Mouse (Mus musculus) CH12.LX (cell line): ENCODE measurements around the gene Ttll5. TPM values are rescaled to one million over a fixed set of nuclear protein-coding genes. Genes with fewer than 3 reads are reported as not detected.

Experiments used
- DNase-seq: peaks from one replicate; pipeline ENCODE4 v3.0.0-alpha.2; 2013; ENCODE audit errors: extremely low read depth
- H3K27ac ChIP-seq: 2 replicates; pipeline ENCODE4 v1.5.1; 2012; ENCODE audit warnings: low read depth, mild to moderate bottlenecking, control low read depth, moderate library complexity; ENCODE audit not compliant: insufficient read depth
- H3K27me3 ChIP-seq: replicated peaks from 2 replicates; pipeline ENCODE3; 2012; ENCODE audit warnings: inconsistent platforms
- H3K36me3 ChIP-seq, 2 experiments: replicated peaks in 1 of 2; 2 replicates each; pipeline versions ENCODE3 to v1.6.1; 2012; ENCODE audit warnings: inconsistent platforms in 1 of 2, low read length in 1 of 2, mild to moderate bottlenecking in 1 of 2, mixed read lengths in 1 of 2, moderate library complexity in 1 of 2; ENCODE audit not compliant: control insufficient read depth in 1 of 2, insufficient read depth in 1 of 2
- H3K4me1 ChIP-seq, 2 experiments: 2 replicates each; pipeline ENCODE4 v1.6.1; 2012; ENCODE audit warnings: inconsistent platforms in 1 of 2, moderate library complexity in 1 of 2; ENCODE audit not compliant: insufficient read depth in 2 of 2, control insufficient read depth in 1 of 2
- H3K4me2 ChIP-seq: 2 replicates; pipeline ENCODE4 v1.6.1; 2012; ENCODE audit warnings: low read depth, mild to moderate bottlenecking, control low read depth; ENCODE audit not compliant: poor library complexity, insufficient read depth, severe bottlenecking
- H3K4me3 ChIP-seq, 3 experiments: fragments of 150-350 bp in 1 of 3; sonication (generic) in 1 of 3; replicated peaks in 1 of 3; 2 replicates each; pipeline versions ENCODE3 to v1.5.1; 2011 to 2012; ENCODE audit warnings: low read depth in 2 of 3, low read length in 2 of 3, mild to moderate bottlenecking in 2 of 3, moderate library complexity in 2 of 3, control low read depth in 1 of 3, improper control_type of control experiment in 1 of 3, inconsistent platforms in 1 of 3, mixed read lengths in 1 of 3; ENCODE audit not compliant: poor library complexity in 1 of 3
- H3K79me2 ChIP-seq: replicated peaks from 2 replicates; pipeline ENCODE4 v1.6.1; 2012; ENCODE audit warnings: mild to moderate bottlenecking, moderate library complexity; ENCODE audit not compliant: control insufficient read depth, poor library complexity, insufficient read depth, severe bottlenecking; ENCODE audit errors: extremely low read depth
- H3K9ac ChIP-seq: 2 replicates; pipeline ENCODE4 v1.6.1; 2012; ENCODE audit warnings: low read depth, mild to moderate bottlenecking, control low read depth, moderate library complexity; ENCODE audit not compliant: insufficient read depth
- H3K9me3 ChIP-seq: replicated peaks from 2 replicates; pipeline ENCODE3; 2012; ENCODE audit warnings: low read length, inconsistent platforms, mixed read lengths
- BHLHE40 ChIP-seq: IDR thresholded peaks from 2 replicates; pipeline ENCODE4 v1.6.1; 2011; ENCODE audit warnings: mild to moderate bottlenecking, low read depth, low read length, improper control_type of control experiment
- CHD1 ChIP-seq: IDR thresholded peaks from 2 replicates; pipeline ENCODE4 v1.6.1; 2012; ENCODE audit warnings: low read depth, low read length, improper control_type of control experiment, inconsistent platforms
- CTCF ChIP-seq, 2 experiments: IDR thresholded peaks in 1 of 2; conservative IDR thresholded peaks in 1 of 2; 2 replicates each; pipeline ENCODE4 v1.5.1; 2011 to 2012; ENCODE audit warnings: low read depth in 2 of 2, low read length in 2 of 2, improper control_type of control experiment in 1 of 2, inconsistent platforms in 1 of 2, mild to moderate bottlenecking in 1 of 2, moderate library complexity in 1 of 2
- ELF1 ChIP-seq: IDR thresholded peaks from 2 replicates; pipeline ENCODE4 v1.6.1; 2014; ENCODE audit warnings: low read depth, mild to moderate bottlenecking, inconsistent platforms, low read length, improper control_type of control experiment
- EP300 ChIP-seq: IDR thresholded peaks from 2 replicates; pipeline ENCODE4 v1.6.1; 2011; ENCODE audit warnings: low read length, improper control_type of control experiment
- GABPA ChIP-seq: IDR thresholded peaks from 2 replicates; pipeline ENCODE4 v1.6.1; 2012; ENCODE audit warnings: low read depth, low read length, improper control_type of control experiment, inconsistent platforms; ENCODE audit not compliant: insufficient replicate concordance
- HCFC1 ChIP-seq: IDR thresholded peaks from 2 replicates; pipeline ENCODE4 v1.6.1; 2012; ENCODE audit warnings: low read depth, mild to moderate bottlenecking, inconsistent platforms, low read length, improper control_type of control experiment
- IRF4 ChIP-seq: IDR thresholded peaks from 2 replicates; pipeline ENCODE4 v1.6.1; 2014; ENCODE audit warnings: low read depth, mild to moderate bottlenecking, inconsistent platforms, low read length, improper control_type of control experiment
- JUN ChIP-seq: IDR thresholded peaks from 2 replicates; pipeline ENCODE4 v1.6.1; 2011; ENCODE audit warnings: low read depth, mild to moderate bottlenecking, low read length, improper control_type of control experiment, moderate library complexity; ENCODE audit not compliant: insufficient read depth
- MAFK ChIP-seq: IDR thresholded peaks from 2 replicates; pipeline ENCODE4 v1.6.1; 2011; ENCODE audit warnings: low read length, improper control_type of control experiment; ENCODE audit not compliant: insufficient replicate concordance
- MAX ChIP-seq: IDR thresholded peaks from 2 replicates; pipeline ENCODE4 v1.6.1; 2011; ENCODE audit warnings: low read length, improper control_type of control experiment
- MAZ ChIP-seq: IDR thresholded peaks from 2 replicates; pipeline ENCODE4 v1.6.1; 2012; ENCODE audit warnings: low read depth, mild to moderate bottlenecking, inconsistent platforms, low read length, improper control_type of control experiment, moderate library complexity
- MXI1 ChIP-seq: IDR thresholded peaks from 2 replicates; pipeline ENCODE4 v1.6.1; 2011; ENCODE audit warnings: mild to moderate bottlenecking, low read depth, low read length, improper control_type of control experiment
- MYC ChIP-seq: IDR thresholded peaks from 2 replicates; pipeline ENCODE4 v1.6.1; 2011; ENCODE audit warnings: low read depth, mild to moderate bottlenecking, improper control_type of control experiment, low read length
- POLR2AphosphoS2 ChIP-seq: IDR thresholded peaks from 2 replicates; pipeline ENCODE4 v1.6.1; 2011; ENCODE audit warnings: low read depth, low read length, improper control_type of control experiment
- SIN3A ChIP-seq: IDR thresholded peaks from 2 replicates; pipeline ENCODE4 v1.6.1; 2012; ENCODE audit warnings: low read length, improper control_type of control experiment, inconsistent platforms
- TCF12 ChIP-seq: IDR thresholded peaks from 2 replicates; pipeline ENCODE4 v1.6.1; 2014; ENCODE audit warnings: low read depth, mild to moderate bottlenecking, inconsistent platforms, low read length, improper control_type of control experiment
- UBTF ChIP-seq: IDR thresholded peaks from 2 replicates; pipeline ENCODE4 v1.6.1; 2012; ENCODE audit warnings: low read depth, mild to moderate bottlenecking, inconsistent platforms, low read length, improper control_type of control experiment, moderate library complexity
- USF1 ChIP-seq: IDR thresholded peaks from 2 replicates; pipeline ENCODE4 v1.6.1; 2014; ENCODE audit warnings: low read depth, mild to moderate bottlenecking, inconsistent platforms, low read length, improper control_type of control experiment
- ZNF384 ChIP-seq: IDR thresholded peaks from 2 replicates; pipeline ENCODE4 v1.6.1; 2012; ENCODE audit warnings: low read depth, low read length, improper control_type of control experiment, inconsistent platforms
- dilution Hi-C: fragments of 300-500 bp; cut with MboI; formaldehyde crosslinking; loops from 2 replicates; pipeline ENCODE4 v1.14.3; 2020; ENCODE audit warnings: low sequenced_read_pairs; ENCODE audit not compliant: extremely low pct_unique_long_range_greater_than_20kb, extremely low pct_ligation_motif_present
- in situ Hi-C: fragments of 300-500 bp; cut with MboI; formaldehyde crosslinking; loops from 3 replicates; pipeline ENCODE4 v1.14.3; 2019; ENCODE audit warnings: low sequenced_read_pairs, low pct_ligation_motif_present, low pct_unique_long_range_greater_than_20kb, mixed read lengths
- polyA plus RNA-seq: library from polyadenylated mRNA; unstranded; fragments of >175 nt; gene quantifications from 2 replicates; pipeline ENCODE4 v1.2.1, GENCODE M21; 2012; ENCODE audit warnings: low read depth; ENCODE audit not compliant: insufficient read length
- total RNA-seq, 2 experiments: library from RNA; depleted of rRNA; stranded (reverse); fragments of 300-350 nt in 1 of 2; fragments of >200 nt in 1 of 2; gene quantifications; 2 replicates each; pipeline ENCODE4 v1.2.3; 2012 to 2014

The Ttll5 gene
- total and polyA plus RNA-seq, 3 experiments, result 5.7 to 14.0 (median 8.7) TPM

- no peak for TF ChIP-seq GABPA
- TF ChIP-seq MYC, result no peak
- peak; percentile 80 for TF ChIP-seq MXI1
- peak; percentile 78 for TF ChIP-seq ELF1
These were observed 258.1 kb downstream of the Ttll5 start, which contains the start of gene Ift43 (continued) for GRCm38 (mm10) chr12:86082481-86083012.

- Histone ChIP-seq H3K4me2 (no peak overlapping the region), H3K27ac (no peak overlapping the region), H3K9me3 (no peaks in the 10 kb centered on the region), H3K27me3 (peaks cover 20% of the 10 kb centered on the region), H3K36me3 (no peaks in the 10 kb centered on the region), H3K9ac (no peak overlapping the region), H3K79me2 (no peaks in the 10 kb centered on the region), H3K4me1 (peaks cover 0 to 3% of the 10 kb centered on the region in 2 experiments; a peak in 1 of 4 replicates), H3K4me3 (no peak overlapping the region)
- no peak for TF ChIP-seq CHD1
- TF ChIP-seq GABPA, result no peak
- no peak for TF ChIP-seq CTCF (conservative IDR thresholded peaks at IDR 0.05 in 1 of 2, IDR thresholded peaks at IDR 0.05 in 1 of 2; ENCODE audit: low read depth in 2 of 2, low read length in 2 of 2)
- no peak for TF ChIP-seq SIN3A
- no peak for TF ChIP-seq ZNF384
- TF ChIP-seq POLR2AphosphoS2, result no peak
- TF ChIP-seq JUN, result no peak
- TF ChIP-seq BHLHE40, result no peak
- no peak for TF ChIP-seq IRF4
- TF ChIP-seq EP300, result no peak
- no peak for TF ChIP-seq MAFK
- no peak for TF ChIP-seq TCF12
- TF ChIP-seq HCFC1, result no peak
- TF ChIP-seq MAZ, result no peak
- in situ Hi-C loops, result no loop called here
- dilution Hi-C loops, result no loop called here
- no peak for DNase-seq
These were observed 261.4 kb downstream of the Ttll5 start for GRCm38 (mm10) chr12:86085873-86086272.

- dilution Hi-C loops, result no loop called here
- no peak overlapping the region for H3K4me3 ChIP-seq
- TF ChIP-seq MAZ (no peak), MAX (no peak), MYC (no peak), EP300 (no peak), ZNF384 (no peak), UBTF (no peak), GABPA (no peak), USF1 (no peak)
- DNase-seq, result no peak
- no peak overlapping the region for H3K9ac ChIP-seq
- peaks cover 0 to 3% of the 10 kb centered on the region in 2 experiments; a peak in 1 of 4 replicates for H3K4me1 ChIP-seq
- peaks cover 15% of the 10 kb centered on the region for H3K27me3 ChIP-seq
- H3K9me3 ChIP-seq, result no peaks in the 10 kb centered on the region
- H3K4me2 ChIP-seq, result no peak overlapping the region
- no peaks in the 10 kb centered on the region for H3K79me2 ChIP-seq
- no peaks in the 10 kb centered on the region for H3K36me3 ChIP-seq
- in situ Hi-C loops, result no loop called here
- H3K27ac ChIP-seq, result no peak overlapping the region
These were observed 262.1 kb downstream of the Ttll5 start for GRCm38 (mm10) chr12:86086550-86086949.
